Mouse (Mus musculus): ENCODE measurements around the gene Pon2. TPM values are rescaled to one million over a fixed set of nuclear protein-coding genes. Genes with fewer than 3 reads are reported as not detected.
"Not testable (repeated sequence)": the region's sequence is repeated elsewhere in the genome, so short reads cannot be mapped to it uniquely, and the experiment has no call there.

Pon2 gene
- polyA plus RNA-seq, 1 experiment from 2014 or later: 88.4 TPM

- Histone ChIP-seq H3K4me2 (replicated peaks; ENCODE audit: low read depth, low read length) (no peak overlapping the region), H3K36me3 (ENCODE audit: insufficient read depth, low read length) (no peaks in the 10 kb centered on the region), H3K4me3 (ENCODE audit: low read depth, low read length) (no peak overlapping the region), H3K27ac (ENCODE audit: low read length) (no peak overlapping the region), H3K27me3 (replicated peaks; ENCODE audit: insufficient read depth, low read length) (no peaks in the 10 kb centered on the region), H3K4me1 (ENCODE audit: insufficient read depth, low read depth, low read length) (no peaks in the 10 kb centered on the region), H3K9me3 (ENCODE audit: low read length) (no peaks in the 10 kb centered on the region), H3K9ac (replicated peaks; ENCODE audit: low read depth) (no peak overlapping the region)
- no peak for TF ChIP-seq CTCF (IDR thresholded peaks at IDR 0.05)
- TF ChIP-seq EP300 (IDR thresholded peaks at IDR 0.05): no peak
- 54% methylated on average over 2 of the region's 2 CpGs for WGBS
- ATAC-seq: no peak
- no peak for DNase-seq (ENCODE audit: low spot score)
Observed at GRCm38 (mm10) chr6:5325122-5325521, 26.9 kb upstream of the Pon2 start.

GRCm38 (mm10) chr6:5324101-5324500 lies 25.8 kb upstream of the Pon2 start:
- ATAC-seq; DNase-seq (ENCODE audit: low spot score); H3K4me1 ChIP-seq (ENCODE audit: insufficient read depth, low read depth, low read length); H3K4me2 ChIP-seq (replicated peaks; ENCODE audit: low read depth, low read length); H3K9ac ChIP-seq (replicated peaks; ENCODE audit: low read depth); H3K9me3 ChIP-seq (ENCODE audit: low read length); H3K27ac ChIP-seq (ENCODE audit: low read length); H3K36me3 ChIP-seq (ENCODE audit: insufficient read depth, low read length); H3K4me3 ChIP-seq (ENCODE audit: low read depth, low read length); H3K27me3 ChIP-seq (replicated peaks; ENCODE audit: insufficient read depth, low read length): not testable (repeated sequence)
- WGBS: 90% methylated on average over 6 of the region's 6 CpGs

GRCm38 (mm10) chr6:5316630-5317029 lies 18.4 kb upstream of the Pon2 start:
- no peaks in the 10 kb centered on the region for H3K27me3 ChIP-seq (replicated peaks; ENCODE audit: insufficient read depth, low read length)
- no peak overlapping the region for H3K4me3 ChIP-seq (ENCODE audit: low read depth, low read length)
- H3K27ac ChIP-seq (ENCODE audit: low read length): no peak overlapping the region
- no peaks in the 10 kb centered on the region for H3K36me3 ChIP-seq (ENCODE audit: insufficient read depth, low read length)
- H3K9ac ChIP-seq (replicated peaks; ENCODE audit: low read depth): no peak overlapping the region
- WGBS: 96% methylated on average over 9 of the region's 9 CpGs
- DNase-seq (ENCODE audit: low spot score) (no peak), ATAC-seq (no peak)
- H3K4me1 ChIP-seq (ENCODE audit: insufficient read depth, low read depth, low read length): no peaks in the 10 kb centered on the region
- TF ChIP-seq EP300 (IDR thresholded peaks at IDR 0.05): no peak
- TF ChIP-seq CTCF (IDR thresholded peaks at IDR 0.05): no peak
- H3K4me2 ChIP-seq (replicated peaks; ENCODE audit: low read depth, low read length): no peak overlapping the region
- no peaks in the 10 kb centered on the region for H3K9me3 ChIP-seq (ENCODE audit: low read length)

- no peaks in the 10 kb centered on the region for H3K27me3 ChIP-seq (replicated peaks; ENCODE audit: insufficient read depth, low read length)
- no peak overlapping the region for H3K9ac ChIP-seq (replicated peaks; ENCODE audit: low read depth)
- ATAC-seq (no peak), DNase-seq (ENCODE audit: low spot score) (no peak)
- H3K9me3 ChIP-seq (ENCODE audit: low read length): no peaks in the 10 kb centered on the region
- no peaks in the 10 kb centered on the region for H3K4me1 ChIP-seq (ENCODE audit: insufficient read depth, low read depth, low read length)
- TF ChIP-seq CTCF (IDR thresholded peaks at IDR 0.05) (no peak), EP300 (IDR thresholded peaks at IDR 0.05) (no peak)
- H3K27ac ChIP-seq (ENCODE audit: low read length): no peak overlapping the region
- H3K4me3 ChIP-seq (ENCODE audit: low read depth, low read length): no peak overlapping the region
- WGBS: 65% methylated on average over 3 of the region's 3 CpGs
- no peaks in the 10 kb centered on the region for H3K36me3 ChIP-seq (ENCODE audit: insufficient read depth, low read length)
- no peak overlapping the region for H3K4me2 ChIP-seq (replicated peaks; ENCODE audit: low read depth, low read length)
Observed at GRCm38 (mm10) chr6:5315053-5315759, 17.0 kb upstream of the Pon2 start.

- H3K27ac ChIP-seq (ENCODE audit: low read length): no peak overlapping the region
- WGBS: 68% methylated on average over 5 of the region's 5 CpGs
- DNase-seq (ENCODE audit: low spot score) (no peak), ATAC-seq (no peak)
- TF ChIP-seq CTCF (IDR thresholded peaks at IDR 0.05) (no peak), EP300 (IDR thresholded peaks at IDR 0.05) (no peak)
- H3K9me3 ChIP-seq (ENCODE audit: low read length): no peaks in the 10 kb centered on the region
- H3K36me3 ChIP-seq (ENCODE audit: insufficient read depth, low read length): no peaks in the 10 kb centered on the region
- no peak overlapping the region for H3K9ac ChIP-seq (replicated peaks; ENCODE audit: low read depth)
- H3K4me3 ChIP-seq (ENCODE audit: low read depth, low read length): no peak overlapping the region
- no peaks in the 10 kb centered on the region for H3K27me3 ChIP-seq (replicated peaks; ENCODE audit: insufficient read depth, low read length)
- no peaks in the 10 kb centered on the region for H3K4me1 ChIP-seq (ENCODE audit: insufficient read depth, low read depth, low read length)
- H3K4me2 ChIP-seq (replicated peaks; ENCODE audit: low read depth, low read length): no peak overlapping the region
Observed at GRCm38 (mm10) chr6:5313951-5314590, 15.8 kb upstream of the Pon2 start.

GRCm38 (mm10) chr6:5310491-5310890 lies 12.2 kb upstream of the Pon2 start:
- H3K9me3 ChIP-seq (ENCODE audit: low read length): no peaks in the 10 kb centered on the region
- WGBS: 84% methylated on average over 3 of the region's 3 CpGs
- H3K9ac ChIP-seq (replicated peaks; ENCODE audit: low read depth): no peak overlapping the region
- no peak for TF ChIP-seq EP300 (IDR thresholded peaks at IDR 0.05)
- no peak for TF ChIP-seq CTCF (IDR thresholded peaks at IDR 0.05)
- no peak for ATAC-seq
- H3K4me1 ChIP-seq (ENCODE audit: insufficient read depth, low read depth, low read length): no peaks in the 10 kb centered on the region
- no peak for DNase-seq (ENCODE audit: low spot score)
- no peak overlapping the region for H3K4me2 ChIP-seq (replicated peaks; ENCODE audit: low read depth, low read length)
- no peaks in the 10 kb centered on the region for H3K27me3 ChIP-seq (replicated peaks; ENCODE audit: insufficient read depth, low read length)
- no peaks in the 10 kb centered on the region for H3K36me3 ChIP-seq (ENCODE audit: insufficient read depth, low read length)
- no peak overlapping the region for H3K27ac ChIP-seq (ENCODE audit: low read length)
- no peak overlapping the region for H3K4me3 ChIP-seq (ENCODE audit: low read depth, low read length)

Measured in lung, postnatal 0 days (tissue).